In the genomic region with DNA sequence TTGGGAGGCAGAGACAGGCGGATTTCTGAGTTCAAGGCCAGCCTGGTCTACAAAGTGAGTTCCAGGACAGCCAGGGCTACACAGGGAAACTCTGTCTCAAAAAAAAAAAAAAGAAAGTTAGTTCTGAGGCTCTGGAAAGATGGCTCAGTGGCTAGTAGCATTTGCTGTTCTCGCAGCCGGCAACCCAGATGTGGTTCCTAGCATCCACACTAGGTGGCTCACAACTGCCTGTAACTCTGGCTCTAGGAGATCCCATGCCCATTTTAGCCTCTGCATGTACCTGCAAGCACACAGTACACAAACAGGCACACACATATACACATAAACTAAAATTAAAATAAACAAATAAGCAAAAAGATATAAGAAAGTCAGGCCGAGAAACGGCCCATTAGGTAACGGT, we compare ENCODE assay signal across 7 mouse cellular contexts. TPM values are rescaled to one million over a fixed set of nuclear protein-coding genes. Genes with fewer than 3 reads are reported as not detected.
DNase-seq lines count a peak whose midpoint lies in the region; ATAC-seq and TF ChIP-seq lines count a peak whose summit lies in the region.

No protein-coding gene starts in this region.

- no peak overlapping the region for H3K9ac ChIP-seq in kidney, embryonic 16.5 days (replicated peaks; ENCODE audit: low read length)

- H3K36me3 ChIP-seq in kidney, adult 2 months (ENCODE audit: control insufficient read depth, insufficient read depth, low read length) = peaks cover 3% of the 10 kb centered on the region
- peaks cover 66% of the 10 kb centered on the region for H3K36me3 ChIP-seq in kidney, embryonic 16.5 days (ENCODE audit: insufficient read depth, low read length)
- H3K36me3 ChIP-seq in C2C12 (ENCODE audit: control insufficient read depth, insufficient read depth) (peaks cover 65% of the 10 kb centered on the region), E14TG2a.4 (ENCODE audit: insufficient read depth, low read length) (peaks cover 52% of the 10 kb centered on the region)

- H3K27ac ChIP-seq in kidney, adult 2 months (ENCODE audit: insufficient read depth, low read depth, low read length) = no peak overlapping the region
- H3K27ac ChIP-seq in kidney, embryonic 16.5 days (ENCODE audit: low read length) = no peak overlapping the region

- no peaks in the 10 kb centered on the region for H3K27me3 ChIP-seq in kidney, adult 2 months (replicated peaks; ENCODE audit: control insufficient read depth, insufficient read depth, low read length)
- H3K27me3 ChIP-seq in kidney, embryonic 16.5 days (ENCODE audit: insufficient read depth, low read length) = no peaks in the 10 kb centered on the region
- H3K27me3 ChIP-seq in C2C12 (ENCODE audit: control insufficient read depth, insufficient read depth, insufficient read length) = no peaks in the 10 kb centered on the region
- no peaks in the 10 kb centered on the region for H3K27me3 ChIP-seq in E14TG2a.4 (ENCODE audit: insufficient read depth, low read length)

- no peaks in the 10 kb centered on the region for H3K79me2 ChIP-seq in C2C12 (ENCODE audit: control insufficient read depth, insufficient read depth)

- peak; percentile 54 for DNase-seq in kidney, adult 2 months
- DNase-seq in forelimb bud, embryonic 11.5 days (ENCODE audit: low read depth, low spot score) = peak; percentile 8
- DNase-seq in lung, postnatal 10 days = peak; percentile 57
- DNase-seq in spleen, adult 12 weeks (ENCODE audit: low spot score) = no peak

- no peak for TF ChIP-seq POLR2A in kidney, adult 2 months (IDR thresholded peaks at IDR 0.05; ENCODE audit: low read depth, low read length)

- no peaks in the 10 kb centered on the region for H3K4me1 ChIP-seq in kidney, adult 2 months (ENCODE audit: control insufficient read depth, insufficient read depth, low read length)
- H3K4me1 ChIP-seq in kidney, embryonic 16.5 days (ENCODE audit: insufficient read depth, low read length) = no peaks in the 10 kb centered on the region
- H3K4me1 ChIP-seq in E14TG2a.4 (replicated peaks; ENCODE audit: low read depth, low read length) = no peaks in the 10 kb centered on the region

- 80% methylated on average over 6 of the region's 6 CpGs for WGBS in kidney, adult 2 months
- 87% methylated on average over 6 of the region's 6 CpGs for WGBS in kidney, embryonic 16.5 days

- no peaks in the 10 kb centered on the region for H3K9me3 ChIP-seq in kidney, embryonic 16.5 days (ENCODE audit: low read length)
- no peaks in the 10 kb centered on the region for H3K9me3 ChIP-seq in E14TG2a.4 (ENCODE audit: low read length)

- ATAC-seq in kidney, embryonic 16.5 days (ENCODE audit: low FRiP score, low TSS enrichment) = no peak

- peak; percentile 64 for TF ChIP-seq CTCF in kidney, adult 2 months (conservative IDR thresholded peaks at IDR 0.05; ENCODE audit: insufficient read depth, insufficient read length, low read depth, low read length)
- TF ChIP-seq CTCF in C2C12 (IDR thresholded peaks at IDR 0.05; ENCODE audit: control insufficient read depth, insufficient read depth, insufficient read length) (peak; percentile 5), E14TG2a.4 (conservative IDR thresholded peaks at IDR 0.05; ENCODE audit: low read length) (peak; percentile 58)

- no peak overlapping the region for H3ac ChIP-seq in C2C12 (ENCODE audit: control insufficient read depth, insufficient read length, low read depth)

- no peak overlapping the region for H3K4me2 ChIP-seq in kidney, embryonic 16.5 days (replicated peaks; ENCODE audit: low read depth, low read length)

- no peaks in the 10 kb centered on the region for H3K79me3 ChIP-seq in C2C12 (ENCODE audit: low read depth)

- H3K4me3 ChIP-seq in kidney, adult 2 months (ENCODE audit: insufficient read depth, low read depth, low read length) = no peak overlapping the region
- no peak overlapping the region for H3K4me3 ChIP-seq in kidney, embryonic 16.5 days (ENCODE audit: low read length)
- H3K4me3 ChIP-seq in C2C12 (ENCODE audit: insufficient read depth, poor library complexity, severe bottlenecking) = no peak overlapping the region
- no peak overlapping the region for H3K4me3 ChIP-seq in E14TG2a.4 (replicated peaks; ENCODE audit: low read length)

TF ChIP-seq in C2C12, 6 proteins besides CTCF, POLR2A, EP300 and RAD21:
- no peak for TF ChIP-seq USF1 (IDR thresholded peaks at IDR 0.05; ENCODE audit: low read depth)
- TF ChIP-seq MYOD1 (IDR thresholded peaks at IDR 0.05; ENCODE audit: control insufficient read depth, insufficient read length, low read depth) = no peak
- no peak for TF ChIP-seq CEBPB (IDR thresholded peaks at IDR 0.05; ENCODE audit: low read depth)
- no peak for TF ChIP-seq MAX (IDR thresholded peaks at IDR 0.05)
- TF ChIP-seq MYOG (IDR thresholded peaks at IDR 0.05; ENCODE audit: control insufficient read depth, extremely low read depth, insufficient read length) = no peak
- TF ChIP-seq FOSL1 (IDR thresholded peaks at IDR 0.05; ENCODE audit: insufficient read depth, low read length, poor library complexity, severe bottlenecking) = no peak

RNA-seq across cellular contexts. Expression of a gene that starts 35.4 kb away (rescaled TPM):
- polyA plus RNA-seq in kidney, adult 2 months (2012; rRNA removed) = 12.6 and 14.7 TPM in 2 replicates
- 17.4 and 18.6 TPM in 2 replicates for polyA plus RNA-seq in kidney, embryonic 16.5 days (2015; fragmentation: Nextera tagmentation; extraction: Ambion mirVana)
- polyA plus RNA-seq in C2C12 (2012; fragmentation: generic; extraction: Trizol) = 7.7 TPM

Comparison
In these comparisons a context has a peak if more than half of its experiments do, and no peak if none do; other contexts are left out.
1. CTCF ChIP-seq: peak in every context shown above with its lines; median percentile 64 in kidney, adult 2 months; 58 in E14TG2a.4; 5 in C2C12.